Mouse (Mus musculus) erythroblast, embryonic 14.5 days (primary cell): ENCODE data around the gene Klhdc9. TPM values are rescaled to one million over a fixed set of nuclear protein-coding genes. Genes with fewer than 3 reads are reported as not detected.
A peak's percentile ranks its signal among the peaks of the same experiment; 100 is the strongest.

Experiments
- H3K27me3 ChIP-seq: 2 replicates; pipeline ENCODE4 v1.6.1; 2012; ENCODE audit warnings: inconsistent platforms; ENCODE audit not compliant: control insufficient read depth
- H3K36me3 ChIP-seq: 2 replicates; pipeline ENCODE4 v1.6.1; 2012; ENCODE audit warnings: mild to moderate bottlenecking, inconsistent platforms; ENCODE audit not compliant: control insufficient read depth
- H3K4me1 ChIP-seq: 2 replicates; pipeline ENCODE4 v1.6.1; 2012; ENCODE audit warnings: inconsistent platforms; ENCODE audit not compliant: control insufficient read depth
- H3K4me3 ChIP-seq: replicated peaks from 2 replicates; pipeline ENCODE3; 2012; ENCODE audit warnings: moderate library complexity, mild to moderate bottlenecking, inconsistent platforms
- H3K9me3 ChIP-seq: 2 replicates; pipeline ENCODE4 v1.6.1; 2012; ENCODE audit warnings: low read length, inconsistent platforms, mixed read lengths; ENCODE audit not compliant: control insufficient read depth
- GATA1 ChIP-seq: IDR thresholded peaks from 2 replicates; pipeline ENCODE4 v1.6.1; 2012; ENCODE audit warnings: low read length, inconsistent platforms, mixed read lengths
- TAL1 ChIP-seq: IDR thresholded peaks from 3 replicates; pipeline ENCODE4 v1.6.1; 2012; ENCODE audit warnings: low read length, inconsistent platforms, mixed read lengths
- polyA plus RNA-seq: library from polyadenylated mRNA; stranded (reverse); fragments of >175 nt; gene quantifications from 2 replicates; pipeline ENCODE4 v1.2.3, GENCODE M21; 2012

The Klhdc9 gene
- 0.14 TPM in 1 of 2 replicates, not detected in the other for polyA plus RNA-seq

DNA sequence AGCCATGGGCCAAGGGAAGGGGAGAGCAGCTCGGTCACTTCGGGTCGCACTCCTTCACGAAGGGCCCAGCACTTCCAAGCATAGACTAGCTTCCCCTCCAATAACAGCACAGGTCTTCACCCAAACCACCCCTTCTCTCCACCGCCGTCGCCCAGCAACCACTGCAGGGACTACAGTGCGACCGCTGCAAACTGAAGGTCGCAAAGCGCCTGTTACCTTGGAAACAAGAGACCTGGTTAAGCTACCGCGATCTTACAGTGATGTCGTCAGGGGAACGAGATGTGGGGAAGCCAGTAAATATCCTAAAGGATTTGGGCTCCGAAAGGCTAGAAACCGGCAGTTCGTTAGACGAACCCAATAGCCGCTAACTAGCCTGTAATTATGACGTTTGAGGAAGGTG lies at the start of gene Klhdc9:
TSS of gene Klhdc9 (minus strand) at position 143 of the 400 bp plus-strand sequence.
- TF ChIP-seq GATA1: no peak
- TF ChIP-seq TAL1: no peak
- H3K4me1 ChIP-seq: peaks cover 40% of the 10 kb centered on the region
- peaks cover 33% of the 10 kb centered on the region for H3K36me3 ChIP-seq
- H3K27me3 ChIP-seq: no peaks in the 10 kb centered on the region
- H3K9me3 ChIP-seq: no peaks in the 10 kb centered on the region
- H3K4me3 ChIP-seq: peak within 1 kb of the TSS; percentile 71

DNA sequence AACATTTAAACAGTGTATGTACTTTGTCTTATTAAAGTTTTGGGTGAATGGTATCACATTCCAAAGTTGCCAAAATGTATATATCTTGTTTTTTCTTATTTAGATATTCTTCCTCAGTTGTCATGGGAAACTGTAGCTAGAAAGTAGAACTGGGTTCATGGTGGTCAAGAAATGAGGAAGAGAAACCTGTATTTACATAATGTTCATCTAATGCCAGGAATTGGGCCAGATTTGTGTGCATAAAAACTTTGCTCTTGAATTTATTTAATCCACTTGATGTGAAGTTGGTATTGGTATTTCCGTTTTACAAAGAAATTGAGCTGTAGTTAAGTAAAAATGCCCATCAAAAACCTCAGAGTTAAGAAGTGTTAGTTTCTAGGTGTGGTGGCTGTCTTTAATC lies 49.6 kb upstream of the Klhdc9 start:
- peaks cover 29% of the 10 kb centered on the region for H3K4me1 ChIP-seq
- H3K27me3 ChIP-seq: peaks cover 17% of the 10 kb centered on the region

DNA sequence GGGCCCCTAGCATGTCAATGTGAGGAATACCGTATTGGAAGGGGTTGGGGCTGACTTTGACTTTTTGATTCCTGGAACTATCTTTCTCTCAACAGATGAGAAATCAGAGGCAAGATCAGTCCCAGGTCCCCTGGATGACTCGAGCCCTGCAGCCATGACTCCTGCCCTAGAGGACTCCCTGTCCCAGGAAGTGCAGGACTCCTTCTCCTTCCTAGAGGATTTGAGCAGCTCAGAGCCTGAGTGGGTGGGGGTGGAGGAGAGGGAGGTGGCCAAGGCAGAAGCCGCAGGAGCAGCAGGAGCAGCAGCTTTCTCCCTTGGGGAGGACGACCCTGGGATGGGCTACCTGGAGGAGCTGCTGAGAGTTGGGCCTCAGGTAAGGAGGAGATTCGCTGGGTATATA lies 46.7 kb upstream of the Klhdc9 start:
- no peaks in the 10 kb centered on the region for H3K36me3 ChIP-seq
- TF ChIP-seq GATA1 (no peak), TAL1 (no peak)
- no peak overlapping the region for H3K4me3 ChIP-seq
- H3K27me3 ChIP-seq: peaks cover 17% of the 10 kb centered on the region
- peaks cover 11% of the 10 kb centered on the region for H3K4me1 ChIP-seq
- no peaks in the 10 kb centered on the region for H3K9me3 ChIP-seq

More for the DNA sequence above, 49.6 kb upstream of the Klhdc9 start:
- H3K9me3 ChIP-seq: no peaks in the 10 kb centered on the region
- peaks cover 2% of the 10 kb centered on the region for H3K36me3 ChIP-seq
- TF ChIP-seq TAL1 (no peak), GATA1 (no peak)
- no peak overlapping the region for H3K4me3 ChIP-seq

DNA sequence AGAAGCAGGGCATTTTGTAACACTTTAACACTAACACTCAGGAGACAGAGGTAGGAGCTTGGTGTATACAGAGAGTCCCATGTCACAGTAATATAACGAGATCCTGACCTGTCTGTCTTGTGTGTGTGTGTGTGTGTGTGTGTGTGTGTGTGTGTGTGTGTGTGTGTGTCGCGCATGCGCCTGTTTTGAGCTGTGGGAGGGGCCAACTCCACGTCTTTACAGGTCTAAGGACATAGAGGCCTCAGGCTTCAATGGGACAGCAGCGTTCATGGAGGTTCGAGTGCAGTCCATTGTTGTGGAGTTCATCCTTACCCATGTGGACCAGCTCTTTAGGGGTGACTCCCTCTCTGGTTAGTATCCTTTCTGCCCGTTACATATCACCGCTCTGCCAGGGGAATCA lies 42.4 kb upstream of the Klhdc9 start:
- TF ChIP-seq TAL1 (no peak), GATA1 (no peak)
- H3K9me3 ChIP-seq: no peaks in the 10 kb centered on the region
- no peaks in the 10 kb centered on the region for H3K36me3 ChIP-seq
- H3K4me1 ChIP-seq: no peaks in the 10 kb centered on the region
- peaks cover 4% of the 10 kb centered on the region; the same call in 1 of the 2 replicates for H3K27me3 ChIP-seq
- no peak overlapping the region for H3K4me3 ChIP-seq

DNA sequence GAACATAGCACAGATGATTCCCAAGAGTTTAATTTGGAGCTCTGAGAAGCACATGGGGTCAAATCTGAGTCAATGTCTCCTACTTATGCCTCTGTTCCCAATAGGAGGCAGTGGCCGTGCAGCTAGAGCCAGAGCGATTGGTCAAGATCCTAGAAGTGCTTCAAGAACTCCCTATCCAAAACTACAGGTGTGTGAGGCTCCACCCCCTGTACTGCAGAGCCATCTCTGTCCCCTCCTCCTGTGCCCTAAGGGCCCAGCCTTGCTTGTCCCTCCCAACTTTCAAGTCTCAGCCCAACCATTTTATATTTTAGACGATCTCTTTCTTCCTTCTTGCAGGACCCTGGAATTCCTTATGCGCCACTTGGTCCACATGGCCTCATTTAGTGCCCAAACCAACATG lies 41.2 kb upstream of the Klhdc9 start:
- H3K36me3 ChIP-seq: no peaks in the 10 kb centered on the region
- TF ChIP-seq GATA1: no peak
- TF ChIP-seq TAL1: no peak
- no peaks in the 10 kb centered on the region for H3K4me1 ChIP-seq
- no peak overlapping the region for H3K4me3 ChIP-seq
- H3K27me3 ChIP-seq: no peaks in the 10 kb centered on the region
- H3K9me3 ChIP-seq: no peaks in the 10 kb centered on the region

DNA sequence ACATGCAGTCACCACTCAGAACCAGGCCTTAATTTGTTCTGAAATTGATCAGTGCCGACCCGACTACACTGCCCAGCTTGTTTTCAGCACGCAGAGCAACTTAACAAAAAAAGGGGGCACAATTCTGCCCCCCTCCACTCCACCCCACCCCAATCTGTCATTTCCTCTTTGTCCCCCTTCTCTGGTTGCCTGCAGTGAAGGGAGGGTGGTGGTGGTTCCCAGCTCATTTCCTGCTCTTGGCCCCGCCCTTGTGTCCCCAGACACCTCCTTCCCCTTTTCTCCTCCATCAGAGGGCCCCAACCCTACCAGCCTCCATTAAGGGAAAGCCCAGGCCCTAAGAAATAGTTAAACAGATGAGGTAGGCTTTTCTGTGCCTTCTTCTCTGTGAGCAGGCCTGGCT lies 29.5 kb upstream of the Klhdc9 start:
- peaks cover 12% of the 10 kb centered on the region for H3K4me1 ChIP-seq
- H3K9me3 ChIP-seq: no peaks in the 10 kb centered on the region
- no peak for TF ChIP-seq GATA1
- no peak for TF ChIP-seq TAL1
- H3K36me3 ChIP-seq: no peaks in the 10 kb centered on the region
- no peaks in the 10 kb centered on the region for H3K27me3 ChIP-seq
- no peak overlapping the region for H3K4me3 ChIP-seq

DNA sequence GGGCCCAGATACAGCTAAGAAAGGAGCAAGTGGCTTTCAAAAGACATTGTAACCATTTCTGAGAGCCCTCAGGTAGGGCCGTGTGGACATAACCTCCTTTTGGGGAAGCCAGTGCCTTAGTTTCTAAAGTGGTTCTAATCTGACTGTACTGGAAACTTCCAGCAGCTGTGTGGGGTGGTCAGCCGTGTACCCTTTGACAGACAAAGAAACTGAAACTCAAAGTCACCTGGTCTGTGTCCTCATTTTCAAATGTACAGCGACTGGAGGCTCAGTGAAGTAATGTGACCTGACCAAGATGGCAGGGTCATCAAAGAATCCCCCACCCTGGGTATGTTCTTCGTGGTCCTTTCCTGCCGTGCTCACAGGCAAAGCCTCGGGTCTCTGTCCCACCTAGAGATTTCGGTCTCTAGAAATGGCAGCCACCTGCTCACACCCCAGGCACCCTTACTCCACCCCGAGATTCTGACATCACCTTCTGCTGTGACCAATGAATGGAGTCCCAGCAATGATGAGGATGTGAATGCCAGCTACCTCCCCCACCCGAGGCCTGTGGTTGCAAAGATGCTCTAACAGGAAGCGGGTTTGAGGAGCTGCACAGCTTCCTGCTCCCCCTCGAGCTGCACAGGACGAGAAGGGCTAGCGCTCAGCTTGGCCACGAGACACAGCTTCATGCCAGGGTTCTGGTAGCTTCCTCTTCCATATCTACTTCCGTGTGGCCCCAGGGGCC lies 27.9 kb upstream of the Klhdc9 start, which contains the start of gene Arhgap30:
TSS of gene Arhgap30 (plus strand) at position 579 of the 727 bp plus-strand sequence.
- Histone ChIP-seq H3K36me3 (no peaks in the 10 kb centered on the region), H3K9me3 (no peaks in the 10 kb centered on the region), H3K4me1 (peaks cover 12% of the 10 kb centered on the region), H3K27me3 (no peaks in the 10 kb centered on the region), H3K4me3 (peak within 1 kb of the TSS; percentile 20)
- no peak for TF ChIP-seq TAL1

DNA sequence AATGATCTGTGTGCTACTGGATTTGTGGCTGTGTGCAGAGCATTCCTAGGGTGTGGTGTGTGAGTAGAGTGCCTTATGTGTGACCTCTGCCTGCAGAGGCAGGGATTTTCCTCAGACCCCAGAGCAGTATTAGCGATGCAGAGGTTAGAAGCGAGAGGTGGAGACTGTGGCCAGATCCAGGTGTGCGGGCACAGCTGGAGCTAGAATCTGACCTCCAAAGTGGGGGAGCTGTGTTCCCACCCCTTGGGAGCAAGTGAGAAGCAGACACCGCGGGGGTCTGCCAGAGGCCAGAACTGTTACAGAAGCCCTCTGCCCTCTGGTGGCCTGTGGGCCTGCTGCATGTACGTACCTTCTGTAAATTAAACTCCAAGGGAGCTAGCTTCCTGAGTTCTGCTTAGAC lies 26.5 kb upstream of the Klhdc9 start:
- peaks cover 3% of the 10 kb centered on the region; the same call in 1 of the 2 replicates for H3K27me3 ChIP-seq
- H3K36me3 ChIP-seq: no peaks in the 10 kb centered on the region
- H3K9me3 ChIP-seq: no peaks in the 10 kb centered on the region
- TF ChIP-seq TAL1 (no peak), GATA1 (no peak)
- H3K4me1 ChIP-seq: peaks cover 12% of the 10 kb centered on the region
- H3K4me3 ChIP-seq: no peak overlapping the region

DNA sequence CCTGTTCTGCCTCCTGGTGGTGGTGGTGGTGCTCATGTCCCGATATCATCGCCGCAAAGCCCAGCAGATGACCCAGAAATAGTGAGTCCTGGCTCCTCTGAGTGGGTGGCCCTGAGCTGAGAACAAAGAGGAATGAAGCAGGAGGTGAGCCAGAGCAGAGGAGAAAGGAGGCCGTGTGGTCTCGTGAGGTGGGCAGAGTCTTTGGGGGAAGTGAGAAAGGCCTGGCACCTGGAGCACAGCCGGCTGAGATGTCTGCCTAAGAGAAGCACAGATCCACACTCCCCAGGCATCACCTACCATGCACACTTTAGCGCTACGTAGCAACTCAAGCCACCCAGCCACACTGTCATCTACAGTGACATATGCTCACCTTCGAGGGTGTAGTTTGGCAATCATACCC lies 24.6 kb upstream of the Klhdc9 start:
- Histone ChIP-seq H3K9me3 (no peaks in the 10 kb centered on the region), H3K4me3 (no peak overlapping the region), H3K27me3 (peaks cover 15% of the 10 kb centered on the region), H3K4me1 (peaks cover 14% of the 10 kb centered on the region), H3K36me3 (no peaks in the 10 kb centered on the region)
- TF ChIP-seq GATA1 (no peak), TAL1 (no peak)

DNA sequence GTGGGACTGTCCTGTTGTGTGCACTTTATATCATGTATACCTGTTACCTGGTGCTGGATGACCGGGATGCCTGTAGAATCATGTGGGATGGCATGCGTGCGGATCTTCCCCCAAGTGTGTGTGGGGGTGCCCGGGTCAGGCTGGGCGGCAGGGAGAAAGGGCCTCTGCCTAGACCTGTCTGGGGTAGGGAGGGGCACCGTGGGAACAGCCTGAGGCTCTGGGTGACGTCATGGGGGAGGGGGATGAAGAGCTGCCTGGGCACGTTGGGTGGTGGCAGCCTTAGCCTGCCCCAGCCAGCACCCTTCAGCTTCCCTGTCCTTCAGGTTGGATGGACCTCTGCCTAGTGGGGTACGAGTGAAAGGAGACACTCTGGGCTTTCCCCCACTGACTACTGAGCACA lies 23.8 kb upstream of the Klhdc9 start:
- H3K27me3 ChIP-seq: peaks cover 23% of the 10 kb centered on the region
- TF ChIP-seq TAL1 (no peak), GATA1 (no peak)
- no peaks in the 10 kb centered on the region for H3K9me3 ChIP-seq
- H3K4me1 ChIP-seq: peaks cover 10% of the 10 kb centered on the region
- H3K36me3 ChIP-seq: no peaks in the 10 kb centered on the region
- H3K4me3 ChIP-seq: no peak overlapping the region
